Mouse (Mus musculus): ENCODE measurements at regions not wholly inside any gene's neighbourhood (a gene's known extent, or its start where the extent isn't known, plus 50 kb on each side); places are given as distances from the start of the nearest gene placed in this dataset.

DNA sequence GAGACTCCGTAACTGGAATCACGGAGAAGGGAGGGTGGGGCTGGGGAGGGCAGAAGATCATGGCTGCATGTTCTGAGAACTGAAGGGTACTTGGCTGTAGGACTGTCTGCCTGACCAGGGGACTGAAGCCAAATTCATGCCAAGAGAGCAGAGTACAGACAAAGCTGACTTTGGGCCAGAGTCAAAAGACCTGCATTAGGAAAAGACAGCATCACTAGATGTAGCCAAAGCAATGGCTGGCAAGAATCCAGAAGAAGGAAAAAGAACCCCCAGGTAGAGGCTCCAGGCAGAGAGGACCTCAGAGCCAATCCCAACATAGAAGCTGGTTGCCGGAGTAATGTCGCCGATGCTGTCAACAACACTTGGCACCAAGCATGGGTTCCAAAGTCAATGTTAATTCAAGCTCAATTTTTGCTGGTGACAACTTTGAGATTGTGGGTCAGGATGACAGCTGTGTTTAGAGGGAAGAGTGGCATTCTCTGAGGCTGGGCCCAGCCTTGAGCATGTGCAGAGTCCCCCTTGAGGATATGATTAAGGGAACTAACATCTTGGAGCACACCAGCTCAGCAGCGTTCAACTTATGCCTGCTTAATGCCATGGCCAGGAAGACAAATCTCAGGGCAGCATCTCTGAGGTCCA lies 124.7 kb downstream of the Erv3 start:
- no peak for DNase-seq

DNA sequence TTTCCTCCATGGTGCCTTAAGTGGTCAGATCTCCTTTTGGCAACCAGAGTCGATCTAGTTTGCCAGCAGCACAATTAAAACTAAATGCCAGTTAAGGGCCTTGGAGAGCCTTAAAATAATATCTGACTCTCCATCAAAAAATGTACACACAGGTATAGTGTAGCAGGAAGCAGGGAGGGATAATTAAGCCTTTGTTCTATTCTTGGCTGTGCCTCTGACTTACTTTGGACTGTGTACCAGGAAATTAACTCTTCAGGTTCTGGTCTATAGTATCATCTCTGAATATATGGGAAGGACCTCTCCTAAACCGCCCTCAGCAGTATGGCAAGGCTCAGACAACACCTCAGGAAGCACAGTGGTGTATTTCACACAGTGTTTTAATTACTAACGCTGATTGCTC lies 133.0 kb downstream of the Erv3 start:
- no peak for DNase-seq

DNA sequence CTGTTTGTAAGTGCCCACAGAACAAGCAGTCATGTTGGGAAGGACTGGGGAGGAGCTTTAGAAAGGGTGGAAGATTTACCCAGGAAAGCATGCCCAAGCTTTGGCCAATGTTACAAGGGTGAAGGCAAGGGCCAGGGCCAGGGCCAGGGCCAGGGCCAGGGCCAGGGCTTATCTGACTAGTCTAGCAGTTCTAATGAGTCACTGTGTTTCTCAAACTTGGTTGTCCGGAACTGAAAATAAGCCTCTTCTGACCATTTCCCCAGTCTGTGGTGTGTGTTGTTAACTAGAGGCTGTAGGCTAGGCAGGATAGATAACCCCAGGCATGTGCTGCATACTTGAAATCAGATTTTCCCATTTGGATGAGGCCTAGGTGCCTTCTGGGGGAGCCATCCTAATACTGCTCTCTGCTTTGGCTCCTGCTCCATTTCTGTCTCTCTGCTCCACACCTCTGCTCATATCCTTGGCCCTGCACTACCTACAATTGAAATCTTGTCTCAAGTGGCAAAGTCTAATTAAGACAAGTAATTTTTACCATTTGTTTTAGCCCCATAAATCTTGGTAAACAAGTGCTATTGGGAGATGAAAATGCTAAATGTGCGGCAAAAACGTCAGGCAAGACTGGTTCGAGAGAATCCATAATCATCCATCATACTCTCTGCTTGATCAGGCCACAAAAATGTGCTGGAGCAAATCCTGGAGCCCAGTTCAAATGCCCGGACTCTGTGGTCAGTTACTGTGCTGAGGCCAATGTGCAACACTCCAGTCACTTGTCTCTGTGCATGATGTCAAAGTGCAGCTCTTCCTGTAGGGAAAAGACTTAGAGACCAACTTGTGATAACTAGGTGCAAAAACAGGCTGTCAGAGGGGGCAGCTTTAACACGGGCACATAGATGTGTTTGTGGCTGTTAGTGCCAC lies 137.7 kb downstream of the Erv3 start:
- DNase-seq, result no peak

DNA sequence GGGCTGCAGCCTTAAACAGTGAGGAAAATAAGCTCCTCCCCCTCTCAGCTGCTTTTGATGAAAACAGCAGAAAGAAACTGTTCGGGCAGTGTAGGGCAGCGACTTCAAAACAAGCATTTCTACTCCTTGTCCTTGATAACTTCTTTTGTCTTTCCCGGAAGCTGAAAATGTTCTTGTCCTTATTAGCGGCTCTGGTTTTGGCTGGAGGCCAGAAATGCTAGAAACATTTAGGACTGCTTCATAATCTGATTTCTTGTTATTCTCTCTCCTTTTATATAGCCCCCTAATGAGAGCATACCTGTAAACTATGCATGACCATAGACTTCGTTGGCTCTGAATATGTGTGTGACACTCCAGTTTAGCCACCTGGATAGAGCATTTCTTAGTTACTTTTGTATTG lies 142.0 kb downstream of the Erv3 start:
- DNase-seq, result peak in 1 of 2 experiments; percentile 47

DNA sequence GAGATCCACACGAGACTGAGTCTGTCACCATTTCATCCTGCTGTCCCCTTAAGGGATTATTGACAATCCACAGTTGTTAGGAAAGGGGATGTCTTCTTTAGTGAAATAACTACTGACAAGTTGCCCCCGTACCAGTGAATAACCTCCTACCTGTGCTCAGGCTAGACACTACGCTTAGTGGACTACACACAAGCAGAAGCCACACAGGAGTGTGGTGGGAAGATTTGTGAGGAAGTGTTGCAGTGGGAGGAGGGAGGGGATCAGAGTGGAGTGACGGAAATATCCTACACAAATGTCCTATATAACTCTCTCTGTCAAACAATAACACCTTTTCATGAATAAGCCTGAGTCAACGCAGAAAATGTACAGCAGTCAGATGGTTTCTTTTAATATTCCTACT lies 142.7 kb downstream of the Erv3 start:
- no peak for DNase-seq

DNA sequence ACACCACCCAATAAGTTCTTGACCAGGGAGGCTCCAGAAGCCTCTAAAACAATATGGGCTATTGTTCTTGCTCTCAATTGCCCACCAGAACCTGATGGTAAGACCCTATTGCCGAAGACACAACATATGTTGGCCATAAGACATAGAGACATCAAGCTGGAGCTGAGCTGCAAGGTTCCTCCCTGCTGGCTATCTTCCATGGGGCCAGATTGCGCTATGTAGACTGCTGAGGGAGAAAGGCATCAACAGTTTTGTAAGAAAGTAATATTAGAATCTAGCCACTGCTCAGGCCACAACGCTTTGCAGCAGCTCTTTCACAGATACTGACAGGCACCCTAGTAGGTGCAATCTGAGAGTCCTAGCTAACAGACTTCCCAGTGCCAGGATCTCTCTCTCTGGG lies 144.2 kb downstream of the Erv3 start:
- DNase-seq, result no peak

DNA sequence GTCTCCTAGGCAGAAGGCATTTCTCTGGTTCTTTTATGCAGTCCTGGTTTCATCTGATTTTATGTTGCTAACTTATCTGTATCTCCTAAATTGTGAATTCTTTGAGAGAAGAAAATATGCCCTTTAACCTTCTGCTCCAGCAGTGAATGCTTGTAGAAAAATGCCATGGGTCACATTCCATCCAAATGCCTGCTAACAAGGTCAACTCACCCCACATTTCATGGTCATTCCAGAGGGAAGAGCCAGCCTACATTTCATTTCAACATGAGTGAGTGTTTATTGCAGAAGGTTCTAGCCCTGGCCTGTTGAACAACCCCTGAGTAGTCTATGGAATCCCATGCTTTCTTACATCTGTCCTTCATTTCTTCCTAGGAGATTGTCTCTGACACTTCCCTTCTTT lies 147.7 kb downstream of the Erv3 start:
- peak in 1 of 2 experiments; percentile 10 for DNase-seq

DNA sequence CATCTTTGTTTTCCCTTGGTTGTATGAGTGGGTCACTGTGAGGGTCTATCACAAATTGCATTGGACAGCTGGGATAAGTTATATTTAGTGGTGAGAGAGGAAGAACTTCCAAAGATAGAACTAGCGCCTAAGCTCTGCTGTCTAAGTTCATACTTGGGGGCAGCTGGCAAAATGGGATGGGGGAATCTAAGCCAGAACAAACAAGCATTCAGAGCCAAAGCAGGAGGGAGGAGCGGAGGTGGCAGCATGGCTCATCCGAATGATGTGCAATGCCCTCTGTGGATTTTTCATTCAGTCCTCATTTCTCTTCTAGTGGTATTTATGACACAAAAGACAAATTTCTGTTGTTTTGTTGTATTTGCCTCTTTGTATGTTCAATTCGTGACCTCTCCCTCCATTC lies 144.5 kb upstream of the Adra1d start:
- DNase-seq, result peak in 1 of 2 experiments; percentile 10

DNA sequence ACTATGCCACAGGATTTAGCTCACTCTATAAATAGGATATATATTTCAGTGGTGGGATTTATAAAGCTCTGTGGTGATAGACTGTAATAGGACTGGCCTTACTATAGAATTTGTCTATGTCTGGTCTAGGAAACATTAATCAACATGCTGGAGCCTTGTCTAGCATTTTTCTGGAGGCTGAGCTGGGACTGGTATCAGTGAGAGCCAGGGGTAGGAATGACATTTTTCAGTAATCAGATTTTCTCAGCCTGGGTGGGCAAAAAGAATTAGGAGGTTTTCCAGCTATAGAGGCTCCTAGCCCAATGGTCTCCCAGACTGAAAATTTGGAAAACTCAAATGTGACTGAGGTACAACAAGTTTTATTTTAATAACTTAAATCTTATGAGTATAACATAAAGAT lies 142.3 kb upstream of the Adra1d start:
- DNase-seq, result no peak

DNA sequence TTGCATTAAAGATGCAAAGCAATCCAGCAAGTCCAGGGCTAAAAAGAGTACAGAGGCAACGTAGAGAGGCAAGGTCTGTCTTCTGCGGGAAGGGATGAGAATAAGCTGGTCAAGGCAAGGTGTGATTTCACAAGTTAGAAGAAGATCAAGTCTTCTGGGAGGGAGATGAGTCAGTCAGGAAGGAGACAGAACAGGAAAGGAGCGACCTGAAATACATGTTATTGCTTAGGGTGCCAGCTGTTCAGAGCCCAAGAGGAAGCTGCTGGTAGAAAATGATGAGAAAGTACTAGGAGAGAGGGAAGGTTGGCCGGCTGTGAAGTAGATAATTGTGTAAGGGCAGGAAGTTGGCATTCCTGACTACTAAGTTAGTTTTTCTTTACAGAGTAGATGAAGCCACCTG lies 140.1 kb upstream of the Adra1d start:
- no peak for DNase-seq

DNA sequence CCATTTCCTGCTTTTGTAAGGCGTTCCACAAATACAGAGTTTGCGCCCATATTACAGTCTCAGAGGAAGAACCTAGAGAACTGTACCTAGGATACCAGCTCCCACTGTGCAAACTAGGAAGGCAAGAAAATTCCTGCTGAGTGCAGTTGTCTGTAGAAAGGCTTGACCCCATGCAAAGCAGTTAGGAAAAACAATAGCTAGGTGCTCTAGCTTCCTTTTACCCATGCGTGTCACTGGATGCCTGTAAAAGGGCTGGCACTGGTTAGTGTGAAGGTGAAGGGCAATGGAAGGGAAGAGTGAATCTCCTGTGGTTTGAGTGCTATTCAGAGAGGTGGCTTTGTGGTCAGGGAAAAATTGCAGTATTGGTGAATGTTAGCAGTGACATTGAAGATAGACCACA lies 137.7 kb upstream of the Adra1d start:
- DNase-seq, result no peak

DNA sequence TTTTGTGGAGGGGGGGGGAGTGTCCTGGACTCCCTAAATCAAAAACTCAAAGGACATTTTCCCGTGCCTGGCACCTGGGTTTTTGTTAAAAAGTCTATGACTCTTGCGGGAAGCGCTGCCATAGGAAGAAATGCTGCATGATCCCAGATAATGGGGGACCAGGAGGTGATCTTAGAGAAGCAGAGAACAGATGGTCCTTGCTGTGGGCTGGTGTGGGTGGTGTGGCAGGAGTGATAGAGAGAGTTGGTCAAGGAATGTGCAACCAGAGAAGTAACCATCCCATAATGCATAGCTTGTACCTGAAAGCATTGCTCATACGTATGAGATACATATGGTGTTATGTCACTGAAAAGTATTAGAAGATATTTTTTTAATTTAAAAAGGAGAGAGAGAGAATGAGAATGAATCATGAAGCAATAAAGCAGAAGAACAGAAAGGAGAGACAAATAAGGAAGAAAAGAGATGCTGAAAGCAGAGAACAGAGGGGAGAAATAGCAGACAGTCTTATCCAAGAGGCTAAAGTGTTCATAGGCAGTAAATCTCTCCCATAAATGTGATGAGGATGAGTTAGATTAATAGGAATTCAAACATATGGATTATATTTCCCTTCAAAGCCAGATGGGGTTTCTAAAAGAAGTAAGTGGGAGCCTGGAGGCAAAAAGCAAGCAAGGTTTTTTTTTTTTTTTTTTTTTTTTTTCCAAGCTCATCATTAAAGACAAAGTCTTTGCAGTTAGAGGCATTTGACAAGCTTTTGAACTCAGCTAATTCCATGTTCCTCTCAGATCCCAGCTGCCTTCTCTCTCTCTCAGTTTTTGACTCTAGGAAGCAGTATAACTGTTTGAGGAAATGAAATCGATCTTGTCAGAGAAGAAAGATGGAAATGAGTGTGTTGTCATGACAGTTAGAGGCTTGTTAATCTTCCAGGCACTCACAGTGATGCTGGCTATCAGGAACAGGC lies 136.2 kb upstream of the Adra1d start:
- no peak for DNase-seq

DNA sequence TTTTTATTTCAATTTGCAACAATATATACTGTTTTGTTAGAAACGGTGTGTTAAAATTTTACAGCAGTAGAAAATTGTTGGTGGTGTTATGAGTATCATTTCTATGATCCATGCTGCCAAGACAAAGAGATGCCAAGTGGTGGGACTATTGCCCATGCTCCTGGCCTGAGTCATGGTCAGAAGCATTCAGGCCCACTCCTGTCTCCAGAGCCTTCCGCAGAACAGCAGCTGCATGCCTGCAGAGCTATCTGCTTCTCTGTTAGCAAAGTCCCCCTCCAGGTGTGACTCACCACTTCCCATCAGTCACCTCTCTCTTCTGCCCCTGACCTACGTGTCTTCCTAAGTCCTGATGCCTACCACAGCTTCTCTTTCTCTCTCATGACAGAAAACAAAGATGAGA lies 134.2 kb upstream of the Adra1d start:
- DNase-seq, result no peak

DNA sequence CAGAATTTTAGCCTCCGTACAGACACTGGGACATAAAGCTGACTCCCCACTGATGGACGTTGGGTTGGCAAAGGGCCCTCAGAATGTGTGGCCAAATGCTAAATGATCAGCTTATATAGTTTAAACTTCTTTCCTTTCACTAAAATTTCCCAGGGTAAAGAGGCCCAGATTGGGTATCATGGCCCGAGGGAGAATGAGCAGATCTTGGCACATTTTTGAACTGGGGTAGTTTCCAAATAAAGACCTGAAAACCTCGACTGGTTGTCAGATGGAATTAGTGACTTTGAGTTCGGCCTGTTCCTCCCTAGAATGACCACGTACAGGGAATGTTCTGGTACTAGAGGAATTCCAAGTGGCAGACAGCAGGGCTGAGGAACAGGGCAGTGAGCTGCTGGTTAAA lies 127.9 kb upstream of the Adra1d start:
- no peak for DNase-seq

DNA sequence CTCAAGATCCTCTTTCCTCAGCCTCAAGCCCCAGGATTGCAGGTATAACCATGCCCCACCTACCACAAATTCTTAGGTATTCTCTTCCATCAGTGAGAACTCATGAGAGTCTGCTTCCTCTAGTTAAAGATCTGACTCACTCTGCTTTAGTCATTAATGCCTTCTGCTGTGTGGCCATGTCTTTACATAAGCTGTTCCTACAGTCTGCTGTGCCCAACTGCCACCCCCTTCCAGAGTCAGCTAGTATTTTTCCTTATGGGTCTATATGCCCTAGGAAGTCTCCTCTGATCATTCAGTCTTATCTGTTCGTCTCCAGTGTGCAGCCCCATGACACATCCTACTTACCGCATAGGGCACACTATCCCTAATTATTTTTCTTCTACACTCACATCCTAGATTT lies 126.2 kb upstream of the Adra1d start:
- no peak for DNase-seq

DNA sequence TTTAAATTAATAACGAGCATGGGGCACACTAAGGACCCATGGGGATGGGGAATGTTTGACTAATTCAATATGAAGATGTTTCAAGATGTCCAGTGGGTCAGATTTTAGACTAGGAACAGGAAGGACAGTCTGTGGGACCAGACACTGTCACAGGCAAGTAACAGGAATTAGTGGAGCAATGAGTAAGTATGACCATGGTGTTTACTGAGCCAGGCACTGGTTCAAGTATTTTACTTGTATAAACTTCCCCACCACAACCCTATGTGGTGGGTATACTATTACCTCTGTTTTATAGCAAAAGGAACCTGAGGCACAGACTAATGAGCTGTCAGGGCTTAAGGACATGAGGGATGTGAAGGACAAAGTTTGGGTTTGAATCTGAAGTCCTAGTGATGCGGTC lies 125.4 kb upstream of the Adra1d start:
- DNase-seq, result no peak

DNA sequence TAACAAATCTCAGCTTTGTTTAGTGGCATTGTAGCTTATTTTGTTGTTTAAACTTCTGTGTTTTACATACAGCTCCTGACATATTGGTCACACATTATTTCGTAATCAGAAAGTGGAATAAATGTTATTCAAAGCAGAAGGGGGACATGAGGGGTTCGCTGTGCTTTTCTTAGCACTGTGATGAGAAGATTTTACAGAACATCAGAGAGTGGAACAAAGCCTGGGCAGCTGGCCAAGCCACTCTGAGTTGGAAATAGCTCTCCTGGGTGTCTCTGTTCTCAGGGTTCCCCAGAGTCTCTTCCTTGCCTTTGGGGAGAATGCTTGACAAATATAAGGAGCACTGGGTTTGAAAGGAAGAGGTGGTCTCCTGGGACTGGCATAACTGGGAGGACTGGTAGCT lies 124.7 kb upstream of the Adra1d start:
- peak in 1 of 2 experiments; percentile 6 for DNase-seq

DNA sequence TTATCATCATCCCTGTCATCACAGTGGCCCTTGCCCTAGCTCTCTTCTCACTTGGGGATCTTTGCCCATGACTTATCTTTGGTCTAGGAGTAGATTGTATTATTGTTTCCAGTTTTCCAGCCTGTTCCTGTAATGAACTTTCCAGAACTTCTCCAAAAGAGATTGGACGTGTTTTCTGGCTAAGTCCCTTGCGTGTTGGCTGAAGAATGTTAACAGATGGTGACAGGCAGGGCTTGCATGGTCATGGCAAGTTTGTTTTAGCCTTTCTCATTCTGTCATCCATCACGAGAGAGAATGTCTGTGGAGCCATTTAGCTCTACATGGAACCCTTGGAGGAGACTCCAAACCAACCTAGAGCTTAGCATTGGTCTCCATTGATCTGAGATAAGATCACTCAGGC lies 123.2 kb upstream of the Adra1d start:
- DNase-seq, result no peak

DNA sequence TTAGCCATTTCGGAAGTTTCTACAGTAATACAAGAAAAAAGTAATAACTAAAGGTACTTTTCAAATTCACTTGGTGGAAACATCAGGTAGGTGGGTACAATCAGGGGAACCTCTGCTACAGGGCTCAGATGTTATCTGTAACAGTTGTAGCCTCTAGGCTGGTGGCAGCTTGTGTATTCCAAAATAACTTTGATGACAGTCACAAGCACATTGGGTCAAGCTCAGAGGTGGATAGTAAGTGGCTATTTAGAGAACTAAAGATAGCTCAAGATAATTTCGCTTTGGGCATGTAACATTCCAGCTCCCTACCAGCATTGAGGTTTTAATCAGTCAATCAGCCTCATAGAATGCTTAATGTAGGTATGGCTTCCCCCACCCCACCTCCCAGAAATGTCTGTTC lies 121.7 kb upstream of the Adra1d start:
- DNase-seq, result no peak

DNA sequence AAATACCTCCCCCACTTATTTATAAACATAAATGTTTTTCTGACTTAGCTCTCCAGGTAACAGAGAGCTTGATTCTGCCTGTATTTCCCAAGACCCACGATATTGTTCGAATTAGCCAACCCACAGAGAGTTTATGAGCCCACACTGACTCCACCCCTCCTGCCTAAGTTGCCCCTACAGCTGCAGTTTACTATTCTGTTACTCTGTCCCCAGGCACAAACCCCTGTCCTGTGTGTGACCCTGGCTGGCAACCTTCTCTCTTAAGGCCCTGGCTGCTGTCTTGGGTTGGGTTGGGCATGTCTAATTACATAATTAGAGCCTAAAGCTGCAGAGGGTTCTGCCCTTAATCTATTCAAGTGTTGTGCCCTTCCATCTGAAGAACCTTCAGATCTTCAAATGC lies 116.4 kb upstream of the Adra1d start:
- DNase-seq, result no peak

DNA sequence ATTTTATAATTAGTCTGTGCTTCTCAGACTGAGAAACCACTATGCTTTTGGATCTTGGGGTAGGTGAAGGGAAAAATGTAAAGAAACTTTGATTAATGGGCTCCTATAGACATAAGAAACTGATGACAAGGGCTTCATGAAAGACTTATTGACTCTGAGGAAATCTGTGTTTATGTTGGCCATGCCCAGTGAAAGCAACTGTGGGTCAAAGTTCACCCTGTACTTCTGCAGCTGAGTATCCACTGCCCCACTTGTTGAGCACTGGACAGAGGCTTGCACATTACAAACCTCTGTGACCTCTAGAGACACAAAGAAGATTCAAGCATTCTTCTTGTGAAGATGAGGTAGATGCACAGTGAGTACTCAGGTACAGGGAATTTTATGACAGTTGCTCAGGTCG lies 114.7 kb upstream of the Adra1d start:
- DNase-seq, result no peak

DNA sequence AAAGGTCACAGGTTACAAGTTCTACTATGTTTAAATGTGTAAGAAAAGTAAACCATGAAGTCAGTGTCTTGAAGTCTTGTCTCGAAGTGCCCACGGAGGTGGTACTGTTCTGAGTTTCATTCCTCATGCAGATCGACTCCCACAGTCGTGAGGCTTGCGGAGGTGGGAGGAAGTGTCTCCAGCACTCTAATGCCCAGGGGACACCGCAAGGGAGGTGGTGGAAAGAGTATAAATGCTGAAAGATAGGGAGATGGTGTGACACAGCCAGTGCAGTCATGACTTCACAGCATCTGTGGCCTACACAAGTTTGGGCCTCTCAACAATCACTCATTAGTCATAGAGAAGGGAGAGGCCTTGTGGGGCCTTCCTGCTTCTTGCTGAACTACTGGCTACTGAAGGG lies 112.8 kb upstream of the Adra1d start:
- no peak for DNase-seq

DNA sequence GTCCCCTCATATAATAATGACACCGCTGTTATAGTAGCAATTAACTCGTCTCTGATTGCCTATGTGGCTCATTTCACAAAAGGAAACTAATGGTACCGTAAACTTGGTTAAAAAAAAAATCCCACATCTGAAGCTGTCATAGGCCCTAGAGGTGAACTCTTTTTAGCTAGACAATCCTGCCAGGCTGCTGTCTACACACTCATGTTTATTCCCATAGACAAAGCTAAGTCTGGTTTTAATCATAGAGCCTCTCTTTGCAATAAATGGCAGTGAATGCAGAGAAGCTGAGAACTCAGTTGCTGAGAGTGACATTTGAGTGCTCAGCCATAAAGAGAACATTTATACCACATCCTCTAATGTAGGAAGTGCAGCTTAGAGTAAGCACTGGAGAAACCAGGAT lies 111.3 kb upstream of the Adra1d start:
- DNase-seq, result no peak

Data from kidney, postnatal 25 days (tissue).